Mouse (Mus musculus): ENCODE data around the gene Ring1. TPM values are rescaled to one million over a fixed set of nuclear protein-coding genes. Genes with fewer than 3 reads are reported as not detected.

The Ring1 gene
- 10 to 100 TPM; 31.4 to 43.5 (median 36.1) TPM for total RNA-seq (2022)

GRCm38 (mm10) chr17:34024317-34024821 is at the start of gene Ring1:
Ring1 (minus strand) TSS chr17:34024680.
- DNase-seq (ENCODE audit: low spot score in 2 of 2), result peak; percentile 83 to 85

DNA sequence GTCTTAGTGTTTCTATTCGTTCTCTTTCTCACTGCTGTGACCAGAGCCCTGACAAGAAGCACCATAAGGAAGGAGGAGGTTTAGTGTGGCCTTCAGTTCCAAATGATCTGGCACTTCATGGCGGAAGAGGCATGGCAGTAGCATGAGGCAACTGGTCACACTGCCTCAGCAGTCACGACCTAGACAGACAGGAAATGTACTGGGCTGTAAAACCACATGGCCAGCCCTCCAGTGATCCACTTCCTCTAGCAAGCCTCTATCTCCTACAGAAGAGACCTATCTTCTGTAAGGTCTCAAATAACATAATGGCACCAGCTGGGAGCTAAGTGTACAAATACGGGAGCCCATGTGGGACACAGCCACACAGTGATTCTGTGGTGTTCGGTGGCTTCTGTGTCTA is 47.6 kb upstream of the Ring1 start:
- DNase-seq (ENCODE audit: low spot score in 2 of 2), result no peak

DNA sequence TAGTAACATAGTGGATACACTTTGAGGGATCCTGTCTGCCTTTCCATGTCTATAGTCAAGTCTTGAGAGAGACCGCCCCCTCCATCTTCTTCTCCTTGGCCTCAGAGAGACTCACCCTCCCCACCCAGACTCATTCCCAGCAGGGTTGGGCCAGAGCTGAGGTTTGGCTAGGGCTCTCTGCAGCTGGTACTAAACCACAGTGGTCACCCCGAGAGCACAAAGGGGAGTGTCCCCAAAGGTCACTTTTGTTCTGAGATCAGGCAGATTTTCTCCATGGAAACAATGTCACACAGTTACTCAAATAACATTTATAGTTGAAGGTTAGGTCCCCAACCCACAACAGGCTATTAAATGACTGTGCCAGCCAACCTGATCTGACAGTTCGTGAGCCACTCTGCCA is 44.4 kb upstream of the Ring1 start:
- DNase-seq (ENCODE audit: low spot score in 2 of 2), result no peak

- DNase-seq (ENCODE audit: low spot score in 2 of 2), result no peak
Observed at GRCm38 (mm10) chr17:34057224-34057623, 32.7 kb upstream of the Ring1 start.

DNA sequence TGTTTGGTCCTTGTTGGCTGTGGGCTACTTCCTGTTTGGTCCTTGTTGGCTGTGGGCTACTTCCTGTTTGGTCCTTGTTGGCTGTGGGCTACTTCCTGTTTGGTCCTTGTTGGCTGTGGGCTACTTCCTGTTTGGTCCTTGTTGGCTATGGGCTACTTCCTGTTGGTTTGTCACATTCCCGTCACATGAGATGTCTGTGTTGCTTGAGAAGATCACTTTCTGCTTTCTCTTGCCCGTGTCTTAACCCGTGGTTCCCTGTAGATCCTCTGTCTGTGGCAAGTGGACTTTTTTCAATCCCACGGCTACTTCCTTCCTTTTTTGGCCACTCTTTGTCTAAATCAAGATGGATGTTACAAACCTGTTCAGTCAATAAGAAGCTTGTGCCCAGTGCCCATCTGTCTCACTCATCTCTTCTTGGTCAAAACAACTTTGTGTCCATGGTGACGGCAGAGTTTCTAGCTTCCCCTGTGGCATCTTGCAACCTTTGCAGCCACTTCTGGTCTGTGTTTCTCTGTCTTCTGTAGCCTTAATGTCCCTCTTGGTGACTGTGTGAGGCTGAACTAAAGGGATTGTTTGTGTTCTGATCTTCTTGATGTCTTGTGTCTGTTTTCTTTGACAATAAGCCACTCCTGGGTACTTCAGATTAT is 23.0 kb upstream of the Ring1 start:
- no peak for DNase-seq (ENCODE audit: low spot score in 2 of 2)

GRCm38 (mm10) chr17:34045941-34046340 is 21.5 kb upstream of the Ring1 start:
- no peak for DNase-seq (ENCODE audit: low spot score in 2 of 2)

- DNase-seq (ENCODE audit: low spot score in 2 of 2), result peak; percentile 15 to 39
Observed at GRCm38 (mm10) chr17:34039562-34040450, 15.3 kb upstream of the Ring1 start.

DNA sequence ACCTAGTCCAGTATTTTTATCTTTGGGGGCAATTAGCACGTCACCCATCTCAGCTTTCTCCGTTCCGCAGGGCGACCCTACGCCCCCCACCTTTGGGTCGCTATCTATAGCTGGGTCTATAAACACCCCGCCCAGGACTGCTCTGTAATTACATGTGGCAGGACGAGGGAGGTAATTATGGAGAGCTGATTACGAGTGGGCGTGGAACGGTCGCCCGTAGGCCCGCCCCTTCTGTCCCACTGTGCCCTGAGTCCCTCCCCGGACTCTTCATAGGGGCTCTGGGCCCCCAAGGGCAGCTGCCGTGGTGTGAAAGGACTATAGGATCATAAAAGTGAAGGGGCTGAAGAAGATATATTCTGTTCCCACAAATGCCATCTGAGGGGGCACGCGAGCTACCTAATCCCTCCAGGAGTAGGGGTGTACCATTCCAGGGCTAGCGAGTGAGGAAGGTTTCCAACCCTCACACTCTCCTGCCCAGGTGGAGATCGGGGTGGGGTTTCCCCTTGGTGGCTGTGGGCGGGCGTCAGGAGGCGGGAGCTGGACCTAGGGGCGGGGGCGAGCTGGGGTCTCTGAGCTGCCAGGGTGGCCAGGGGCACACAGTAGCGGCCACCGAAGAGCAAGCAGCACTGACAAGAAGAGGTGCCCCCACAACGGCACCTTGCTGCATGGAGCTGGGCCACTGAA is 14.5 kb upstream of the Ring1 start, which contains the start of gene Col11a2:
TSS of gene Col11a2 (plus strand) at position 560 of the 684 bp plus-strand sequence.
- DNase-seq (ENCODE audit: low spot score in 2 of 2), result peak in 1 of 2 experiments; percentile 28

- DNase-seq (ENCODE audit: low spot score in 2 of 2), result peak; percentile 45 to 67
Observed at GRCm38 (mm10) chr17:34038440-34038839, 14.0 kb upstream of the Ring1 start.

- DNase-seq (ENCODE audit: low spot score in 2 of 2), result no peak
Observed at GRCm38 (mm10) chr17:34037241-34037640, 12.8 kb upstream of the Ring1 start.

DNA sequence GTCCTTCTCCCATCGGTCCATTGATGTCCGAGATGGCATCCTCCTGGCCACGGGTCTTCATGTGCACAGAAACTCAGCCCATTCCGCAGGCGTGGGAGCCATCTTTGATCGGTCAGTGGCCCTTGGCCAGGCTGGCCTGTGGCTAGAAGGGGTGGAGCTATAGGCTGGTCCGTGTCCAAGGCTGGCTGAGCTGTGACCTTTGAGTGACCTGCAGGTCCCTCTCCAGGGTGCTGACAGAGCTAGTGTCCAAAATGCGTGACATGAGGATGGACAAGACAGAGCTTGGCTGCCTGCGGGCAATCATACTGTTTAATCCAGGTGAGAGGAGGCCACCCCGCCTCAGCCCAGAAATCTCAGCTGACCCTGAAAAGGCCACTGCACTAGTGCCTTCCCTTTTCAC is 12.2 kb upstream of the Ring1 start:
- peak in 1 of 2 experiments; percentile 56 for DNase-seq (ENCODE audit: low spot score in 2 of 2)

- DNase-seq (ENCODE audit: low spot score in 2 of 2), result no peak
Observed at GRCm38 (mm10) chr17:34035517-34035916, 11.0 kb upstream of the Ring1 start.

GRCm38 (mm10) chr17:34034064-34034463 is 9.6 kb upstream of the Ring1 start:
- DNase-seq (ENCODE audit: low spot score in 2 of 2), result peak; percentile 45 to 50

- no peak for DNase-seq (ENCODE audit: low spot score in 2 of 2)
Observed at GRCm38 (mm10) chr17:34033441-34033840, 9.0 kb upstream of the Ring1 start.

DNA sequence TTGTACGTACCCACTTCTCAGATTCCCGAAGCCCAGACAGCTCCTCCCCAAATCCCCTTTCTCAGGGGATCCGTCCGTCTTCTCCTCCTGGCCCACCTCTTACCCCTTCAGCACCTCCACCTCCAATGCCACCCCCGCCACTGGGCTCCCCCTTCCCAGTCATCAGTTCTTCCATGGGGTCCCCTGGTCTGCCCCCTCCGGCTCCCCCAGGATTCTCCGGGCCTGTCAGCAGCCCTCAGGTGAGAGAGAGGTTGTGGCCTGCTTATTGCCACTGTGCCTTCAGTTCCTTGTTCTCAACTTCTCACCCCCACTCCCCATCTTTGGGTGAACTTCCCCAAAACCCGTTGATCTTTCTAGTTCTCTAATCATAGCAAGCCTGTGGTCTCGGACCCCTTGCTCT is 8.3 kb upstream of the Ring1 start:
- DNase-seq (ENCODE audit: low spot score in 2 of 2), result no peak

- peak; percentile 63 to 73 for DNase-seq (ENCODE audit: low spot score in 2 of 2)
Observed at GRCm38 (mm10) chr17:34032174-34032632, 7.7 kb upstream of the Ring1 start.

DNA sequence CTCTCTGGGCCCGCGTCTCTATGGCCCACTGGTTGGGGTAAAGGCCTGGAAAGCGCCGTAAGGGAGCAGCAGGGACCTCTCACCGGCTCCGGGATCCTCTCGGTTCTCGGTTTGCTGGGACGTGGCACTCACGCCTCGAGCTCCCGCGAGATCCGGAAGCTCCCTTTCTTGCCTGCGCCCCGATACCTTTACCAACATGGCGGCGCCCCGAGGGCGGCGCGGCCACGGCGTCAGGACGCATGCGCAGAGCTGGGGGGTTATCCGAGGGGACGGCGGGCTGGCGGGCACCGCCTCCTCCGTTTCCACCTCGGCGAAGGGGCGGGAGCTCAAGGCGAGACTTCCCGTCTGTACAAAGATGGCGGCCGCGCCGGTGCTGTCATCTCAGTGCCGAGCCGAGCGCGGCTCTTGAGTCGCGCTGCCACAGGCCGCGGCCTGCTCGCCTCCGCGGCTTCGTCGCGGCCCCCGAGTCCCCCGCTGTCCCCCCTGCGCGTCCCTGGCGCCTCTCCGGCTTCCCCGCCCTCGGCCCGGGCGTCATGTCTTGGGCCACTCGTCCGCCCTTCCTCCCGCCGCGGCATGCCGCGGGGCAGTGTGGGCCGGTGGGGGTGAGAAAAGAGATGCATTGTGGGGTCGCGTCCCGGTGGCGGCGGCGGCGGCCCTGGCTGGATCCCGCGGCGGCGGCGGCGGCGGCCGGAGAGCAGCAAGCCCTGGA is 7.1 kb upstream of the Ring1 start, which contains the start of the genes Slc39a7 and Rxrb:
TSS of gene Slc39a7 (minus strand) at position 218 of the 709 bp plus-strand sequence.
TSS of gene Rxrb (plus strand) at position 348 of the 709 bp plus-strand sequence.
- DNase-seq (ENCODE audit: low spot score in 2 of 2), result peak; percentile 95 to 96

DNA sequence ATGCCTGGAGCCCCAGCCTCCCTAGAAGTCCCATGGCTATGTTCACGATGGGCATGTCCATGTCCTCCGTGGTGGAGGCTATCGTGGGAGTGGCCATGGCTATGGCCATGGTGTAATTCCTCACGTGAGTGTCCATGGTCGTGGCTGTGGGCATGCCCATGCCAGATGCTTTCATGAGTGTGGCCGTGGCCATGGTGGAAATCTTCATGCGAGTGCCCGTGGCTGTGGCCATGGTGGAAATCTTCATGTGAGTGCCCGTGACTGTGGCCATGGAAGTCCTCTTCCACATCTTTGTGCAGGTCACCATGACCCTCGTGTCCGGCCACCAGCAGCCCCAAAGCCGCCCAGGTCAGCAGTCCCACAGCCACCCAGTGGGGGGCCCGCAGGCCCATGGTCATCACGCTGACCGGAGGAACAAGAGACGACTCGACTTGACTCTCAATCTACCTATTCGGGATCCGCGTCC is 6.4 kb upstream of the Ring1 start:
- peak; percentile 21 to 43 for DNase-seq (ENCODE audit: low spot score in 2 of 2)

GRCm38 (mm10) chr17:34029890-34030595 is 5.6 kb upstream of the Ring1 start:
- DNase-seq (ENCODE audit: low spot score in 2 of 2), result no peak
